Mouse (Mus musculus) C2C12 (cell line): ENCODE data around the gene Ina.

Experiments used
- CEBPB ChIP-seq: IDR thresholded peaks from one replicate; pipeline ENCODE4 v1.6.1; 2011; ENCODE audit warnings: low read depth, mild to moderate bottlenecking, control low read depth, moderate library complexity
- CTCF ChIP-seq: IDR thresholded peaks from one replicate; pipeline ENCODE4 v1.5.1; 2011; ENCODE audit not compliant: control insufficient read depth, insufficient read depth, insufficient read length
- FOSL1 ChIP-seq: IDR thresholded peaks from one replicate; pipeline ENCODE4 v1.8.0; 2011; ENCODE audit warnings: mild to moderate bottlenecking, low read length; ENCODE audit not compliant: poor library complexity, insufficient read depth, severe bottlenecking
- MAX ChIP-seq: IDR thresholded peaks from one replicate; pipeline ENCODE4 v1.6.1; 2011; ENCODE audit warnings: mild to moderate bottlenecking, control low read depth
- MYOD1 ChIP-seq: IDR thresholded peaks from one replicate; pipeline ENCODE4 v1.6.1; 2011; ENCODE audit warnings: low read depth; ENCODE audit not compliant: control insufficient read depth, insufficient read length
- MYOG ChIP-seq: IDR thresholded peaks from one replicate; pipeline ENCODE4 v1.6.1; 2011; ENCODE audit not compliant: control insufficient read depth, insufficient read length; ENCODE audit errors: extremely low read depth
- USF1 ChIP-seq: IDR thresholded peaks from one replicate; pipeline ENCODE4 v1.6.1; 2011; ENCODE audit warnings: low read depth, mild to moderate bottlenecking, control low read depth, moderate library complexity

DNA sequence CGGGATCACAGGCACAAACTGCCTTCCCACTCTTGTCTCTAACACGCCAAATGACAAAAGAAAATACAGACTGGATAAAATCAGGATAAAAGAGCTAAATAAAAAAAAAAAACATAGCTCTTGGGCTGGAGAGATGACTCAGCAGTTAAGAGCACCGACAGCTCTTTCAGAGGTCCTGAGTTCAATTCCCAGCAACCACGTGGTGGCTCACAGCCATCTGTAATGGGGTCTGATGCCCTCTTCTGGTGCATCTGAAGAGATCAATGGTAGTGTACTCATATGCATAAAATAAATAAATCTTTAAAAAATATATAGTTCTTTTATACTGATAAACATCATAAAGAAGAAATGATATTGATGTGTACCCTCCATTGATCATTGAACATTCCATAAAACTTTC lies 38.4 kb downstream of the Ina start:
- TF ChIP-seq CTCF: no peak
- no peak for TF ChIP-seq MAX
- TF ChIP-seq USF1: no peak
- TF ChIP-seq MYOD1: no peak
- no peak for TF ChIP-seq CEBPB
- no peak for TF ChIP-seq FOSL1
- TF ChIP-seq MYOG: no peak
